Mouse (Mus musculus) ES-Bruce4 (cell line): ENCODE measurements around the gene Polr3h.

ENCODE experiments used
- CTCF ChIP-seq: IDR thresholded peaks from one replicate; pipeline ENCODE4 v1.8.1; 2011; ENCODE audit warnings: low read depth, low read length
- EP300 ChIP-seq: IDR thresholded peaks from 2 replicates; pipeline ENCODE4 v1.6.1; 2011; ENCODE audit warnings: low read depth, low read length; ENCODE audit not compliant: insufficient read depth
- POLR2A ChIP-seq: IDR thresholded peaks from one replicate; pipeline ENCODE4 v1.8.1; 2011; ENCODE audit warnings: low read length; ENCODE audit not compliant: insufficient read depth

- TF ChIP-seq CTCF (no peak), EP300 (no peak), POLR2A (no peak)
Measured at GRCm38 (mm10) chr15:81954151-81954583, 28.1 kb upstream of the Polr3h start.
